Mouse (Mus musculus): ENCODE measurements around the gene Kif26b.

Gene Kif26b

DNA sequence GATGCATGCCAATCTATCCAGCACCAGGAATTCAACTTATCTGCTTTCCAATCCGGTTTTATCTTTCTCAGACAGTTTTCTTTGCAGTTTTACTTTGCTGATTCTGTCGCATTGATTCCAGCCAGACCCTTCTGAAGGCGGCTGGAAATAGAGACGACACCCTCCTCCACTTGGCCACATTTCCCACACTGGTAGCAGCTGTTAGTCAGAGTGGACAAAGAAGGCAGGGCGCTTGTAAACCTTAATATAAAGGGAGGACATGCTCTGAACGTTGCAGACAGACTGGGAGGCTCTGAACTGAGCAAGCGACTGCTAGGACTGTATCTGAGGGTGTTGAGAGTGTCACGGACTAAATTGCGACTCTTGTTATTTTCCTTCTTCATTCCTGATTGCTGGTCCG, 11.3 kb downstream of the Kif26b start:
- DNase-seq (ENCODE audit: low spot score in 2 of 2) = no peak

DNA sequence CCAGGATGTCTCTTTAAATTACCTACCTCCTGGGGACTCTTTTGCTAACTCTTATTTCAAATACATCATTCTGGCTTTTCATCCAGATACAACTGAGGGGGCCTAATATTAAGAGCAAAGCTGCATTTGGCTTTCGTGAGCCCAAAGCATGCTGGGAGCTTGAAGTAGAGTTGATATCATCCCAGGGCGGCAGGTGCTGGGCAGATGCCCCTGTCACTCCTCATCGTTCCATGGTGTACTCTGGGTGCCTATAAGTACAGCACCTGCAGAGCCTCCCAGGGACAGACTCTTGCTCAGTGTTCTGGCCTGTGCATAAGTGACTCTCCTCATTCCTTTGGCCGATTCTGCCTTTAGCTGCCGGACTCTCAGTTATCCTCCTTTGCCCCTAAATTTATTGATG, 13.5 kb downstream of the Kif26b start:
- DNase-seq (ENCODE audit: low spot score in 2 of 2) = no peak

DNA sequence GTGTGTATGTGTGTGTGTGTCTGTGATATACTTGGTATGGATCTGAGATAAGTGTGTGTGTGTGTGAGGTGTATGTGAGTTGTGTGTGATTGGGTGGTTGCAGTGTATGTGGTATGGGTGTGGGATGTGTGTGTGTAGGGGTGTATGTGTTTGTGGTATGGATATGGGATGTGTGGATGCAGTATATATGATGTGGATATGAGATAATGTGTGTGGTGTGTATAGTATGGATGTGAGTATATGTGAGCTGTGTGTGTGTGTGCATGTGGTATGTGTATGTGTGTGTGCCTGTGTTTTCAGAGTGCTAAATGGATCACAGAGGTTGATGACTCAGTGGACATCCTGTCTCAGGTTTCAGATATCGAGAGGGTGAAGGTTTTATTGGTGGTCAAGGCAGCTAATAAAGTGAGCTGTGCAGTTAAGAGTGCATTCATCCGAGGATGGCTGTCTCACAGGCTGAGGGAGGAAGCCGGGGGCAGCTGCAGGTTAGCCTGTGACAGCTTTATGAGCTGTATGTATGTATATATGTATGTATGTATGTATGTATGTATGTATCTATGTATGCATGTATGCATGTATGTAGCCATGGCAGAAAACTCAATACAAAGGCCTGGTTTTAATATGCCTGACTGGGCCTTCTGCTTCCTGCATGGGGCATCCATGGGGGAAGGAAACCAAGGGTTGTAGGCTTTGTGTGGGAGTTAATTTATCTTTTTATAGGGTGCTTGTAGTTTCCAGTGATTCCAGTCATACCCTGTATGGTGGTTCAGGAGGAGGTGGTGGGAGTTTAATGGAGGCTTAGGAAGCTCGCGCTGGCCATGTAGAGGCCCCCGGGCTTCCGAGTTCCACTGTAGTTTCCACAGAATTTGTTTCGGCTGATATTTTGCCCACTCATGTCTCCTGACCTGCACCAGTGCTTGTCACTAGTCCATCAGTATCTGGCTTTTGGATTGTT, 14.3 kb downstream of the Kif26b start:
- no peak for DNase-seq (ENCODE audit: low spot score in 2 of 2)

DNA sequence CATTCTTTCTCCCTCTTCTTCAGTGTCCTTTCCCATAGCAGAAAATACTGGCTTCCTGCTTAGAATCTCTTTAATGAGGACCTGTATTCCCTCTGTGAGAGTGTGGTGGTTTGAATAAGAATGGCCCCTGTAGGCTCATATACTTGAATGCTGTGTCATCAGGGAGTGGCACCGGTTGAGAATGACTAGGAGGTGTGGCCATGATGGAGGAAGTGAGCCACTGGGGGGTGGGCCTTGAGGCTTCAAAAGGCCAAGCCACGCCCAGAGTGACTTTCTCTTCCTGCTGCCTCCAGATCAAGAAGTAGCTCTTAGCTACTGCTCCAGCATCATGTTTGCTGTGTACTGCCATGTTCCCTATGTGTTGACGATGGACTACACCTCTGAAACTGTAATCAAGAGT, 15.7 kb downstream of the Kif26b start:
- no peak for DNase-seq (ENCODE audit: low spot score in 2 of 2)

DNA sequence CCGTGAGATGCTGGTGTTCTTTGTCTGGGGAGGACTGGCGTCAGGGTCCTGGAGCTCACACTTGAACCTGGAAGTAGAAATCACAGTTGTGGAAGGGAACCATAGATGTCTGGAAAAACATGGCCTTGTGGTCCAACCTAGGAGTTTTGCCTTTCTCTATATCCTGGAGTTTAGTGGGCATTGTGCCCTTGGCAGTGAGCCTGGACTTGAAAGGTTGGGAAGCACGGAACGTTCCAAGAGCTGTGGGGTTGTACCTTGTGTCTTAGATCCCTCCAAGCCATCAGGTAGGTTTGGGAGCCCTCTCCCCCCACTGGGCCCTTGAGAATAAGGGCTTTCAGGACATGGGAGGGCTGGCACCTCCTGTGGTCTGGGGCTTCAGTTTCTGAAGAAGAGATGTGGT, 20.7 kb downstream of the Kif26b start:
- no peak for DNase-seq (ENCODE audit: low spot score in 2 of 2)

DNA sequence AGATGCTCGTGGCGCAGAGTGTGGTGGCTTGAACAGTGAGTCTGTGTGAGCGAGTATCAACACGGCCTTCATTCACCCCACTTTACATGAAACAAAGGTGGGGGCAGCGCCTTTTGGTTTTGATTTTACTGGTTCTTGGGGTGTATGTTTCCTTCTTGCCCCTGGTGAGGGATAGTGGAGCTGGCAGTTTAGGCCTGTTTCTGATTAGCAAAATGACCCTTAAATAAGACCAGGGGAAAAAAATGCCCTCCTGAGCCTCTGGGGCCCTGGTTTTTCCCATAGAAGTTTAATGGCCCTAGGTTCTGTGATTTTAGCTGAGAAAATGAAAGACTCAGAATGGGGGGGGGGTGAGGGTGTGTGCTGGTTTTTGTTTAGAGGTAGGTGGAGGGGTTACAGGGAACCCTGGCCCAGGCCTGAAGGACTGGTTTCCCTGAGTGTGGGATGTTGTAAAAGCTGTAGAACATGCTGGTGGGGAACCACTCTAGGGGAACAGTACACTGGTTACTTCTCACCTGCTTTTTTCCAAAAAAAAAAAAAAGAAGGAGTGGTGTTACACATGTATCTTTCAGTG, 21.6 kb downstream of the Kif26b start:
- DNase-seq (ENCODE audit: low spot score in 2 of 2) = no peak

DNA sequence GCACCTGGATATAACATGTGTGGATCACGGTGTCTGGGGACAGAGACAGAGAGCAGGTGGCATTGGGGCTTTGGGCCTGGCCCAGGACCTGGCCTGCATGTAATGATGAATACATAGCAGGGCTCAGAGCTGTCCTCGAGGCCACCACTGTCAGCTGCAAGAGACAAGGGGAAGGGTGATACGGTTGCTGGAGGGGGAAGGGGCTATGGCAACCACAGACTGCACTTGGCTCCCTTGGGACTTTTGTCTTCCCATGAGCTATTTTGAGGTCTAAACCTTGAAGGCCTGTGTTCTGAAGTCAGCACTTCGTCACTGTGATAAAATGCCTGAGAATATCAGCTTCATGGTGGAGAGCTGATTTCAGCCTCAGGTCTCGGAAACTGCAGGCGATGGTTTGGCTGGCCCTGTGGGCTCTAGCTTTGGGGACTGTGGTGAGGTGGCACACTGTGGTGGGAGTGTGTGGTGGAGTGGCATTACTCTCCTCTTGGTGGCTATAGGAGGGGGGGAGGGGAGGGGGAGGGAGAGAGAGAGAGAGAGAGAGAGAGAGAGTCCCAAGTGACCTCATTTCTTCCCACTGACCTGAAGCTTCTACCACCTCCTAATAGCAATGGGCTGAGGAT, 23.5 kb downstream of the Kif26b start:
- no peak for DNase-seq (ENCODE audit: low spot score in 2 of 2)

DNA sequence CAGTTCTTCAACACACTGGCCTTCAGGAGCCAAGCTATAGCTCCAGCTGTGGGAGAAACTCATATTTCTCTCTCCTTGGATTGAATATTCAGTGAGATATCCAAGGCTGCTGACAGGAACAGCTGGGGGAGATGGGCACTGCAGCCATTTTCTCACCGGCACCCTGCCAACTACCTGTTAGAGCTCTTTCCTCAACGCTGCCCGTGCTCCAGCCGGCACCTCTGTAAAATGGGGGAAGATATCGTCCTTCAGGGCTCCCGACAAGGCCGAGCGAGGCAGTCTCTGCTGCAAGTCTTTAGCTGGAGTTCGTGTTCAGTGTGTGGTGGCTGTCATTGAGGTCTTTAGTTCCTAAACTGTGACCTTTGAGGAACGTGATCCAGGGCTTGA, 24.0 kb downstream of the Kif26b start:
- DNase-seq (ENCODE audit: low spot score in 2 of 2) = no peak

DNA sequence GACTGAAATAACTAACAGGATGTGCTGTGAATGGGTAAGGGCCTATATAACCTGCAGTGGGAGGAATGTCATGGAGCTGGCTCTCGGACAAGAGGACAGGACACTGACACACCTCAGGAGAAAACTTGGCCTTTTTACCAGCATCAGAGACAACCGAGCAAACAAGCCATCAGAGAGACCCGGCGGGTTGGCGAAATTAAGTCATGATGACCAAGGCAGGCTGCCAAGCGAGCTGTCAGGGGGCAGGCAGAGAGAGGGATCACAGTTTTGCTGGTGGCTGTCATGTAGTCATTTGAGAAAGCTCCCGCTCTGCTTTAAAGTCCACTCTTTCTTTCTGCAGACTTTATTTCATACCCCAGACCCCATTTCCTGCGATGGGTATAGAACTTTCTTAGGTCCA, 27.3 kb downstream of the Kif26b start:
- DNase-seq (ENCODE audit: low spot score in 2 of 2) = no peak

DNA sequence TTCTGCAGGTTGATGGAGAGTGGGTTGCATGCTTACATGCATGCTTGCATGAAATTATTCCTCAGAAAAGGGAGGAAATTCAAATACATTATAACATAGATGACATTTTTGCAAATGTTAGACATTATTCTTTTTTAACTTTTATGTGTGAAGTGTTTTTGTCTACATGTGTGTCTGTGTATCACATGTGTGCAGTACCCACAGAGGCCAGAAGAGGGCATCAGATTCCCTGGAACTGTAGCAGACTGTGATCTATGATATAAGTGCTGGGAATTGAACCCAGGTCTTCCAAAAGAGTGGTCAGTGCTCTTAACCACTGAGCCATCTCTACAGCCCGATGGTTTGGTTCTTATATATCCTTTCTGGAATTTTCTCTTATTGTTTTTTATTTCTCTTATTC, 31.1 kb downstream of the Kif26b start:
- DNase-seq (ENCODE audit: low spot score in 2 of 2) = no peak

DNA sequence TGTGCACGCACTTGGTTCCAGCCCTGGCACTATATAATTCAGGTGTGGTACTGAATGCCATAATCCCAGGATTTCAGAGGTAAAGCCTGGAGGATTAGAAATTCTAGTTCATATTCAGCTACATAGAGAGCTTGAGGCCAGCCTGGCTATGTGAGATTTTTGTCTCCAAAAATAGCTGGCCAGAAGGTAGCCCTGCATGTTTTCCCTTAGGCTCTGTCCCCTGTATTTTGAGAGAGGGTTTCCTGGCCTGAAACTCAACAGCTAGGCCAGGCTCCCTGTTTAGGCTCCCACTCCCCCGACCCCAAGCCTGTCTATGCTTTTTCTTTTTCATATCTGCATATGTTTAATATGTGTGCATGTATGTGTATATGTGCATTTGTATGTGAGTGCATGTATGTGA, 34.9 kb downstream of the Kif26b start:
- no peak for DNase-seq (ENCODE audit: low spot score in 2 of 2)

DNA sequence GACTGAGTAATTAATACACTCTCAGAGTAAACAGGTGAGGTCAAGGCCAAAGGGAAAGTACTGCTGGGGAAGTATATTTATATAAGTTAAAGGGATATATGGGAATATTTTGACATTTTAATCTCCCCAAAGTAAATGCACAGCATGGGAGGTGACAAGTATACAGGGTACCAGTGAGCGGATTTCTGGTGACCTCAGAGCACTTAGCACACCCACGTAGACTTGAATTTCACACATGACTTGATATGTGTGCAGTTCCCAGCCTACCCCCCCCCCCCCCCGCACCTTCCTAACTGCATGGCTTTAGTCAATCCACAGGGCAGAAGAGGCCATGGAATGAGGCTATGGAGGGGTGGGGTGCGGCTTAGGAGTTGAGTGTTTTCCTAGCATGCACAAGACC, 35.9 kb downstream of the Kif26b start:
- DNase-seq (ENCODE audit: low spot score in 2 of 2) = no peak

DNA sequence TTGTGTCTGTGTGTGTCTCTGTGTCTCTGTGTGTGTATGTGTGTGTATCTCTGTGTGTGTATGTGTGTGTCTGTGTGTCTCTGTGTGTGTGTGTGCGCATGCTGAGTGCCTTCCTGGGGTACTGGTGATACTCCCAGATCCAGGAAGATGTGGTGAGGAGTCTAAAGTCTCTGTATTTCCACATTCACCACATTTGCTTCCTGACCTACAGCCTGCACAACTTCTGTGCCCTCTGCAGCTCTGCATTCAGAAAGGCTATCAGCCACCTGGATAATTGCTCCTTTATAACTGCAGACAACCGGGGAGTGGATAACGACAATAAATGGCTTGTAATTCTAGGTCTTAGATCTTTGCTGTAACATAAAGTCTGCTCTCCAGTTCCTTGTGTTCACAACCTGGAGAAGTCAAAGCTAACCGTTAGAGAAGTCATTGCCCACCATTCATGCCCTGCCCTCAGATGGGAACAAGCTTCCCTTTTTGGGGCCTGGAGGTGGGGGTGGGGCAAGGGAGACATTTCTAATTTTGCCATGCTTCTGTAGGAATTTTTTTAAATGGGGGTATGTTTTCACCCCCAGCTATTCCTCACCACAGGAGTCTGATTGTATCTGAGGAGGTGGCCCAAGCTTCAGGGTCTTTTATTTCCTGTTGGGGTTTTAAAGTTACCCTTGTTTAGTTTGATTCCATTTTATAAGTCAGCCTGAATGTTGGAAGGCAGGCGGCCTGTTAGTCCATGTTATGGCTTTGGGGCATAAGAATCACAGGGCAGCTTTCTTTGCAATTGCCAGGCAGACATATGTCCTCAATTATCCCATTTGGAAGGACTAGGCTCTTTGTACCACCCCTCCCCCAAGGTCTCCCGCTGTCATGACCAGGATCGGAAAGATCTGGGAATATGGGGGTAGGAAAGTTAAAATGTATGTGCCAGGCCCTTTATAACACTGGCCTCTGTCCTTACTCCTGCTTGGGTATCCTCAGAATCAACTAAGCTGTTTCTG, 39.9 kb downstream of the Kif26b start:
- no peak for DNase-seq (ENCODE audit: low spot score in 2 of 2)

DNA sequence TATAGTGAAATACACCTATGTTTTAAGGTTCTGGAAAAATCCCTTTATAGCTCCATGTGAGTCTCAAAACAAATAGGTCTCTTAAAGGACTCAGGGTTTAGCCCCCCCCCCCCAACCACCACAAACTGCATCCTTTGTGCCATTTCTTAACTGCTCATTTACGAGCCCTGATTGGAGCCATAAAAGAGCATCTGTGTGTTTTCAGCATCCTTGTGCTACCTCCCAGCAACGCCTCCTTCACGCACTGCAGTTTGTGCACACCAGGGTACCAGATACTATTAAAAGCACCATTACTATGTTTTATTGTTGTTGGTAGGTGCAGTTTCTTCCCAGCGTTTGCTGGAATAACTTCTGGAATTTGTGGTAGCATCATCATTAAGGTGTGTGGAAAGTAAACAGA, 42.1 kb downstream of the Kif26b start:
- DNase-seq (ENCODE audit: low spot score in 2 of 2) = no peak

DNA sequence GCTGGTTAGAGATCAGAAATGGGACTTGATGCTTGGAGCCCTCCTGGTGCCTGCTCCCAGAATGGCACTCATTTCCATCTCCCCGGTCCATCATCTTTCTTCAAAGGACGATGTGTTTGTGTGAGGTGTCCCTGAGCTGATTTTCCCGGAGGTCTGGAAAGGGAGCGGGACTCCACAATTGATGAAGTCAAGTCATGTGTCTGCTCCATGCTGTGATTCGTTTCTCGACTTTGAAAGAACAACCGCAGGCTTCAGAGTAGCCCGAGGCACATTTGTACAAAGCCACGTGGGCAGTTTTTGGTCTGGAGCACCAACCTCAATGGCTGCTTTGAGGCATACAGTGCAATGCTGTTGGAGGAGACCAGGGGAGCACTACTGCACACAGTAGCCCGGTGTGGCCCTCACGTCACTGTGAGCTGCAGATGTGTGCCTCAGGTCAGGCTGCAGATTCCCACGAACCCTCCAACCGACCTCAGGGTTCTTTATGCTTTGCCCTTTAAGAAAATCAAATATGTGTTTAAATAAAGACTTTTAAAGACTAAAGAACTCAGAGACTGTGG, 43.0 kb downstream of the Kif26b start:
- DNase-seq (ENCODE audit: low spot score in 2 of 2) = no peak

DNA sequence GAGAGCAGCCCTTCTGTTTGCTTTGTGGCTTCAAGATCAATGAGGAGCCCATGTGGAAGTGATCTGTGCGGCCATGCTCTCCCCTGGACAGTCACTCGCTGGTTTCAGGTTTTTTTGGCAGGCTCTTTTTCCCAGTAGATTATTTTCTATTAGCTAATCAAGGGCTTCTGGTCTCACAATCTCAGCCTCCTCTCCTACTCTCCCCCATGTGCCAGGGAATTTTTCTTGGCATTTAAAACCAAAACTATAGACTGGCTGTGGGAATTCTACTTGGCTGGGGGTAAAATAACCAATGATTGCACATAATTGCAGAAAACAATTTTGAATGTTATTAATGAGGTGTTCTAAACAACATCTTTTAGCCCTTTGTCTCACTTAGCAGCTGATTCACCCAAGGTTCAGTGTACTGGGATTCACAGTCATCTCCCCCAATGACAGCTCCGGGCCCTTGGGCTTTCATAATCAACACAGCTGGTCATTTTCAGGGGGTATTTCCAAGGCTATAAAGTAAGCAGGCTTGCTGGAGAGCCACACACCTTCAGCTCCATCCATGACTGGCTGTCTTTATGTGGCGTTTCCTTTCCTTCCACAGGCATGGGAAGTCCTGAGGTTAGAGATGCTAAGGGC, 44.6 kb downstream of the Kif26b start:
- no peak for DNase-seq (ENCODE audit: low spot score in 2 of 2)

DNA sequence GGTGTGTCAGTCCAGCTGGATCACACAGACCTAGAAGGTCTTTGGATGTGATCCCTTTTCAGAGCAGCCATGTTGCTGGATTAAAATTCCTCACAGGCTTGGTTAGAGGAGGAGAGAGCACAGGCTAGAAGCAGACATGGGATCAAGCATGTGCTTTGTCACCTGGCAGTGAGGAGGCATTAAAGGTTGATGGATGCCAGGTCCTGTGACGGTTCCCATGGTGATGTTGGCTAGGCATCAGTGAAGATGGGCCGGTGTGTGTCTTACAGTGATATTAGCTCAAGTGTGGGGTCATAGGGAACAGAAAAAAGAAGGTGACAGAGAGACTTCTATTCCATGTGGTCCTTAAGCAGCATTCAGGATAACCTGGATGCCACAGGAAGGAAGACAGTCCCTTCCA, 46.8 kb downstream of the Kif26b start:
- no peak for DNase-seq (ENCODE audit: low spot score in 2 of 2)

DNA sequence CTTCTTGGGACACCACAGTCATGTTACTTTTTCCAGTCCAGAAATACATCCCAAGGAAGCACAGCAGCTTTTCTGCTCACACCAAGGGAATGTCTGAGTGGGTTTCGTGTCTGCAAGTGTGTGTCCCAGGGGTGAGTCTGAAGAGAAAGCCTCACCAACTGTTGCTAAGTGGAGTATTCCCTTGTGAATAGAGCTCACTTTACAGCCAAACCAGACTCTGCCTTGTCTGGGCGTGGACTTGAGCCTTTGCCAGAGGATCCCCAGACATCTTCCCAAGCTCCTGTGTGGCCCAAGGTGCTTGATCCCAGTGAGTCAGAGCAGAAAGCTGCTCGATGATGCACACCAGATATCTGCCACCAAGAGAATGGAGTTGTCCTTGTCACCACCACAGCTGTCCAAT, 48.0 kb downstream of the Kif26b start:
- DNase-seq (ENCODE audit: low spot score in 2 of 2) = no peak

DNA sequence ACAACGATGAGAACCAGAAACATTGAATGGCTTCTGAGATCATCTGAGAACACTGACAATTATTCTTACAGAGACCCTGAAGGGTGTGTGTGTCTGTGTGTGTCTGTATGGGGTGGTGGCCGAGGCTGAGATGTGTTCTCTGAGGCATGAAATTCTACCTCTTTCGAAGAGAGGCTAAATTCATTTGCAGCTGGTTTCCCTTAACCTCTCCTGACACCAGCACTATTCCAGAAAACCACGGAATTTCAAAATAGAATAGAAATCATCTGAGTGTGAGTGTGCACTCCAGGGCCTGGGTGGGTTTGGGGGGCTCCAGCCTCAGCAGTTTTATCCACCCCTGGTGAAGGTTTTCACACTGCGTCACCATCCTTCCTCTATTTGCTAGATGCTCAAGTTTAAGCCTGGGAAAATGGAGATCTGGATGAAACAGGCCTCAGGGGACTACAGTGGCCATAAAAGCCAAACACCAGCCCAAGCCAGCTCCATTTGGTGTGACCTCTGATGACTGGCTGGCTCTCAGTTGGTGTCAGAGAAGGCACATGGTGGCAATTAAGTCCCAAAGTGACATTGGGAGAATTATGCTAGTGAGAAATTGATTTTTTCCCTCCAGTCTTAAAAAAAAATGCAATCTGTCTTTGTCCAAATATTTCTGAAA, 56.6 kb downstream of the Kif26b start:
- no peak for DNase-seq (ENCODE audit: low spot score in 2 of 2)
